Mouse (Mus musculus) kidney, embryonic 16.5 days (tissue): Measurements from ENCODE around the gene Slk. TPM values are rescaled to one million over a fixed set of nuclear protein-coding genes. Genes with fewer than 3 reads are reported as not detected.

Source experiments
- ATAC-seq: fragments of 200-750 bp; cut with Nextera tagmentation; 2 replicates; pipeline ENCODE4 v1.8.0; 2017; ENCODE audit warnings: moderate TSS enrichment; ENCODE audit not compliant: low FRiP score, low TSS enrichment
- H3K27ac ChIP-seq: fragments of 300-500 bp; sonication (generic); 2 replicates; pipeline ENCODE4 v1.5.1; 2014; ENCODE audit warnings: low read length
- H3K27me3 ChIP-seq: fragments of 300-500 bp; sonication (generic); 2 replicates; pipeline ENCODE4 v1.6.1; 2014; ENCODE audit warnings: low read length, control low read depth, mixed read lengths; ENCODE audit not compliant: insufficient read depth
- H3K36me3 ChIP-seq: fragments of 300-500 bp; sonication (generic); 2 replicates; pipeline ENCODE4 v1.6.1; 2014; ENCODE audit warnings: low read length, control low read depth, mixed read lengths; ENCODE audit not compliant: insufficient read depth
- H3K4me1 ChIP-seq: fragments of 300-500 bp; sonication (generic); 2 replicates; pipeline ENCODE4 v1.6.1; 2014; ENCODE audit warnings: low read length, control low read depth, mixed read lengths; ENCODE audit not compliant: insufficient read depth
- H3K4me2 ChIP-seq: fragments of 300-500 bp; sonication (generic); replicated peaks from 2 replicates; pipeline ENCODE4 v1.6.1; 2014; ENCODE audit warnings: low read depth, low read length
- H3K4me3 ChIP-seq: fragments of 300-500 bp; sonication (generic); 2 replicates; pipeline ENCODE4 v1.5.1; 2014; ENCODE audit warnings: mild to moderate bottlenecking, low read length
- H3K9ac ChIP-seq: fragments of 300-500 bp; sonication (generic); replicated peaks from 2 replicates; pipeline ENCODE4 v1.6.1; 2014; ENCODE audit warnings: low read length
- H3K9me3 ChIP-seq: fragments of 300-500 bp; sonication (generic); 2 replicates; pipeline ENCODE4 v1.6.1; 2016; ENCODE audit warnings: low read length, control low read depth
- WGBS: fragments of 180-500 bp; shearing (Covaris S2); extraction: QIAGEN DNeasy Blood & Tissue Kit; methylation state at CpG from one replicate; pipeline ENCODE4 v1.1.7; 2014; 5-methylcytosine and 5-hydroxymethylcytosine counted together
- polyA plus RNA-seq: library from polyadenylated mRNA; unstranded; fragments of >200 nt; fragmentation: Nextera tagmentation; extraction: Ambion mirVana; gene quantifications from 2 replicates; pipeline ENCODE4 v1.2.1, GENCODE M21; 2015

The Slk gene
- polyA plus RNA-seq, 1 experiment from 2014 or later, result 11.1 TPM

DNA sequence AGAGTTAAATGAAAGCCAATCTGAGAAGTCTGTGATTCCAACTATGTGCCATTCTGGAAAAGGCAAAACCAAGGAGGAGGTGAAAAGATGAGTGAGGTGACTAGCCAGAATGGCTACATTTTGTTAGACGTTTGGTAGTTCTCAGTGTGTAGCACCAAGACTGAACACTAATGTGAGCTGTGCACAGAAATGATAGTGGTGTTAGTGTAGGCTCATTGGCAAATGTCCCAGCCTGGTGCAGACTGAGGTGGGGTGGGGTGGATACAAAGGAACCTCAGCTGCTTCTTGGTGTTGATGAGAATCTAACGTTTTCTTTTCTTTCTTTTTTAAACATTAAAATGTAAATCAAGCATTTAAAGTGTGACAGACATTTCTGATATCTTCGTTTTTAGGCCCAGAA, 29.0 kb downstream of the Slk start:
- H3K9me3 ChIP-seq, result no peaks in the 10 kb centered on the region
- H3K27me3 ChIP-seq, result no peaks in the 10 kb centered on the region
- ATAC-seq, result no peak
- no peak overlapping the region for H3K9ac ChIP-seq
- H3K36me3 ChIP-seq, result peaks cover 12% of the 10 kb centered on the region
- no peak overlapping the region for H3K27ac ChIP-seq
- no peak overlapping the region for H3K4me2 ChIP-seq
- no peaks in the 10 kb centered on the region for H3K4me1 ChIP-seq
- 64% methylated on average over 3 of the region's 3 CpGs for WGBS
- H3K4me3 ChIP-seq, result no peak overlapping the region

DNA sequence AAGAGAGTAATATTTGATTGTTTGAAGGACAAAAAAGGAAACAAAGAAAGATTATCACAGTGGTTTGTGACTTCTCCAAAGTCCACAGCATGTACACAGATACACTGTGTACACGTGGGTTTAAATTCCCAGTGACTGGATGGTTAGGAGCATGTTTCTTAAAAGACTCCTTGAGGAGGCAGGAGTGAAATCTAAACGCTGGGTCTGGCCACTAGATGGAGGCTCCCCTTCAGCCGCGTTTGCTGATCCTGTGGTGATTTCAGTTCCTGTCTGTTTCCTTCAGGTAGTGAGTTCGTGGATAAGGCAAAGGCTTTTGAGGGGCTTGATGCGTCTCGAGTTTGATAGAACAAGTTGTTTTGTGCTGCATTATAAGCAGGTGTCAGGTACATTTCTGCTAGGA, 34.0 kb downstream of the Slk start:
- Histone ChIP-seq H3K4me1 (no peaks in the 10 kb centered on the region), H3K4me2 (no peak overlapping the region), H3K9me3 (no peaks in the 10 kb centered on the region; the same call in 1 of the 2 replicates), H3K4me3 (no peak overlapping the region), H3K27me3 (no peaks in the 10 kb centered on the region), H3K36me3 (peaks cover 46% of the 10 kb centered on the region), H3K27ac (no peak overlapping the region), H3K9ac (no peak overlapping the region)
- WGBS, result 51% methylated on average over 7 of the region's 7 CpGs
- no peak for ATAC-seq

DNA sequence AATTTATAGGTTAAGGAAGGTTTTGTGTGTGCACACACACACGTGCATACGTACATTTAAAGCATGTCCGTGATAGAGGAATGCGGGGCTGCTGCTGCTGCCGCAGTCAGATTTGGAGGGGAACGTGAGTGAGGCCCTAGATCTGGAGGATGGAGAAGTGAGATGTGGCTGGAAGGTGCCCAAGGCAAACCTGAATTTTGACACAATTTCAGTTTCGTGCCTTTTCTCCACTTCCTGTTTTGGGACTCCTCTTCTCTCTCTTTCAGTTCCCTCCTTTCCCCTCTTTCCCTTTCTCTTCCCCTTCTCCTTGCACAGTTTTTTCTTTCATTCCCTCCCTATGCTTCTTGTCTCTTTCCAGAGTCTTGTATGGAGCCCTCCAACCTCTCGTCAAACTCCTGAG, 42.0 kb downstream of the Slk start:
- peaks cover 51% of the 10 kb centered on the region for H3K36me3 ChIP-seq
- no peak for ATAC-seq
- H3K4me1 ChIP-seq, result no peaks in the 10 kb centered on the region
- WGBS, result 83% methylated on average over 8 of the region's 8 CpGs
- H3K4me3 ChIP-seq, result no peak overlapping the region
- H3K27ac ChIP-seq, result no peak overlapping the region
- H3K27me3 ChIP-seq, result no peaks in the 10 kb centered on the region
- no peaks in the 10 kb centered on the region; the same call in 1 of the 2 replicates for H3K9me3 ChIP-seq
- no peak overlapping the region for H3K9ac ChIP-seq
- H3K4me2 ChIP-seq, result no peak overlapping the region

DNA sequence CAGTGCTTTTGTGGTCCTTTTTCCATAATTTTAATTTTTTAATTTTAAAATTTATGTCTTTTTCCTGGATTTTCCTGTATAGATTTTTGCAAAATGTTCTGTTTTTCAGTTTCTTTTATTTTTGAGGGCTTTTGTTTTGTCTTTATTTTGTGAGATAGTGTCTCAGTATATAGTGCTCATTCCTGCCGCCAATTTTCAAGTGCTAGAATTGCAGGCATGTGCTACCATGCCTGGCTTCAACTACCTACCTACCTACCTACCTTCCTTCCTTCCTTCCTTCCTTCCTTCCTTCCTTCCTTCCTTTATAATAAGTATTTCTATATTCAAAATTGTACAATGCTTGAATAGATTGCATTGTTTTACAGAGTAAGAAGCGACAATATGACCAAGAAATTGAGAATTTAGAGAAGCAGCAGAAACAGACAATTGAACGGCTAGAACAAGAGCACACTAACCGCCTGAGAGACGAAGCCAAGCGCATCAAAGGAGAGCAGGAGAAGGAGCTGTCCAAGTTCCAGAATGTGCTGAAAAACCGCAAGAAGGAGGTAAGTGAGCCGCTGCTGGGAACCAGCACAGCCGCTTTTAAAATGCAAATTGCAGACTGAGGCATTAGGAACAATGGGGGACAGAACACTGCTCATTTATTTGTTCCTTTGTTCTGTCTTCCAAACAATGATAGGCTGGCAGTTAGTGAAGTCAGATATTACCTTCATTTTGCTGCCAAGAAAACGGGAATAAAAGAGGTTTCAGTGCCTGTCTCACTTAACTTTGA, 45.6 kb downstream of the Slk start:
- 61% methylated on average over 10 of the region's 10 CpGs for WGBS
- no peak overlapping the region for H3K27ac ChIP-seq
- no peaks in the 10 kb centered on the region for H3K4me1 ChIP-seq
- H3K4me3 ChIP-seq, result no peak overlapping the region
- H3K36me3 ChIP-seq, result peaks cover 33% of the 10 kb centered on the region
- H3K4me2 ChIP-seq, result no peak overlapping the region
- H3K27me3 ChIP-seq, result no peaks in the 10 kb centered on the region
- H3K9ac ChIP-seq, result no peak overlapping the region
- ATAC-seq, result no peak
- H3K9me3 ChIP-seq, result no peaks in the 10 kb centered on the region

DNA sequence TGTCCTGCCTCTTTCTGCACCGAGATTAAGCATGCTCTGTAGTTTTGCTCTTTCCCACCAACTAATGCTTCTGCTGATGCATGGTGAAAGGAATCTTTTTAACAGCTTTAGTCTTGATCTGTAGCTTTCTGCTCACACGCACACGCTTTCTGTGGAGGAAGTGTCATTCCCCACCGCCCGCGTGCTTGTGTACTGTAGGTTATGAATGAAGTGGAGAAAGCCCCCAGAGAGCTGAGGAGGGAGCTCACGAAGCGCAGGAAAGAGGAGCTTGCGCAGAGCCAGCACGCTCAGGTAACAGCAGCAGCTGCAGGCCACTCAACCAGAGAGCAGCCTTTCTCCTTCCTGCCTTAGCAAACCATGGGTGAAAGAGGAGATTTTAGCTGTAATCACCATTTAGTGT, 48.0 kb downstream of the Slk start:
- Histone ChIP-seq H3K27ac (no peak overlapping the region), H3K27me3 (no peaks in the 10 kb centered on the region), H3K4me3 (no peak overlapping the region), H3K4me2 (no peak overlapping the region), H3K36me3 (peaks cover 17% of the 10 kb centered on the region), H3K9ac (no peak overlapping the region), H3K4me1 (no peaks in the 10 kb centered on the region), H3K9me3 (no peaks in the 10 kb centered on the region)
- no peak for ATAC-seq
- 93% methylated on average over 10 of the region's 10 CpGs for WGBS

DNA sequence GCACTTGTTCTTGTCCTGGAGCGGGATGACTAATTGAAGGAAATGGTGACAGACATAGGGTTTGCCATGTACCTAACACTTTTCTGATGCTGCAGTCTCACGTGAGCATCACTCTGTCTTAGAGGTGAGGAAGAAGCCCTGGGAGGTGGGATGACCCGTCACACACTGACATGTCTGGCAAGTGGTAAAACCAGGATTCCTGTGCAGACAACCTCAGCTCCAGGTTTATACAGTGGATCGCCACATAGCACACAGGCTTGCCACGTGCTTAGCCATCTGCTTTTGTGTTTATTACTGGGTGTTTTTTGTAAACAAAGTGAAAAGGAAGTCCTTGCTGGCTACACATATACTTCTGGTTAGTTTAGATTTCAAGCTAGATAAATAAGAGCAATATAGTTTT, 49.6 kb downstream of the Slk start:
- no peak overlapping the region for H3K9ac ChIP-seq
- no peak for ATAC-seq
- H3K4me1 ChIP-seq, result no peaks in the 10 kb centered on the region
- no peaks in the 10 kb centered on the region for H3K9me3 ChIP-seq
- no peak overlapping the region for H3K4me2 ChIP-seq
- H3K36me3 ChIP-seq, result peaks cover 6% of the 10 kb centered on the region; the same call in 1 of the 2 replicates
- no peak overlapping the region for H3K4me3 ChIP-seq
- 80% methylated on average over 5 of the region's 5 CpGs for WGBS
- no peaks in the 10 kb centered on the region for H3K27me3 ChIP-seq
- H3K27ac ChIP-seq, result no peak overlapping the region

GRCm38 (mm10) chr19:47630381-47630780, 50.9 kb downstream of the Slk start:
- H3K9ac ChIP-seq, result no peak overlapping the region
- WGBS, result 80% methylated on average over 5 of the region's 5 CpGs

GRCm38 (mm10) chr19:47631799-47632198, 52.3 kb downstream of the Slk start:
- Histone ChIP-seq H3K27me3 (no peaks in the 10 kb centered on the region), H3K4me3 (no peak overlapping the region), H3K4me1 (no peaks in the 10 kb centered on the region), H3K27ac (no peak overlapping the region), H3K4me2 (no peak overlapping the region), H3K9me3 (no peaks in the 10 kb centered on the region), H3K9ac (no peak overlapping the region), H3K36me3 (peaks cover 9% of the 10 kb centered on the region; the same call in 1 of the 2 replicates)
- whole genome bisulfite sequencing, result 92% methylated on average over 5 of the region's 5 CpGs
- ATAC-seq, result no peak

More at GRCm38 (mm10) chr19:47630381-47630780, 50.9 kb downstream of the Slk start:
- Histone ChIP-seq H3K27me3 (no peaks in the 10 kb centered on the region), H3K4me1 (no peaks in the 10 kb centered on the region), H3K36me3 (0 out of 2 replicates have a peak, but pooled peaks cover 5% of the 10 kb centered on the region), H3K9me3 (no peaks in the 10 kb centered on the region), H3K4me2 (no peak overlapping the region), H3K4me3 (no peak overlapping the region), H3K27ac (no peak overlapping the region)
- no peak for ATAC-seq

DNA sequence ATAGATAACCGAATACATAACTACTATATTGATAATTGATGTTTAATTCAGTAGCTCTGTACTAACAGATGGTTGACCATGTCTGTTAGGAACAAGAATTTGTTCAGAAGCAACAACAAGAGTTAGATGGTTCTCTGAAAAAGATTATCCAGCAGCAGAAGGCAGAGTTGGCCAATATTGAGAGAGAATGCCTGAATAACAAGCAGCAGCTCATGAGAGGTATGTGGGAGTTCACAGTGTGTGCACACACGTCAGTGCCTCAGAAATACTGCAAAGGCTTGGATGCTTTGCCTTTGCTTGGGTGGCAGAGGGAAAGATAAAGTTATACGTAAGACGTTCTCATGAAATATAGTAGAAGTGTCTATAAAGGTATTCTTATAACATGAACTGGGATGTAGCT, 55.9 kb downstream of the Slk start:
- Histone ChIP-seq H3K27ac (no peak overlapping the region), H3K4me1 (no peaks in the 10 kb centered on the region), H3K27me3 (no peaks in the 10 kb centered on the region), H3K36me3 (peaks cover 31% of the 10 kb centered on the region), H3K9me3 (no peaks in the 10 kb centered on the region), H3K4me3 (no peak overlapping the region), H3K4me2 (no peak overlapping the region), H3K9ac (no peak overlapping the region)
- no peak for ATAC-seq
- WGBS, result 86% methylated on average over 4 of the region's 4 CpGs

- Histone ChIP-seq H3K9ac (no peak overlapping the region), H3K27ac (no peak overlapping the region), H3K4me2 (no peak overlapping the region), H3K27me3 (no peaks in the 10 kb centered on the region), H3K4me1 (no peaks in the 10 kb centered on the region), H3K36me3 (peaks cover 43% of the 10 kb centered on the region), H3K4me3 (no peak overlapping the region), H3K9me3 (no peaks in the 10 kb centered on the region)
- no peak for ATAC-seq
- 60% methylated on average over 2 of the region's 2 CpGs for WGBS
Observed at GRCm38 (mm10) chr19:47643910-47644309, 64.4 kb downstream of the Slk start.
